Mouse (Mus musculus) right cerebral cortex, postnatal 14 days (tissue): ENCODE data around the gene Nppc.
A peak's percentile ranks its signal among the peaks of the same experiment; 100 is the strongest.

Experiments used
- DNase-seq: peaks from one replicate; pipeline ENCODE4 v3.0.0; 2022

Nppc gene

DNA sequence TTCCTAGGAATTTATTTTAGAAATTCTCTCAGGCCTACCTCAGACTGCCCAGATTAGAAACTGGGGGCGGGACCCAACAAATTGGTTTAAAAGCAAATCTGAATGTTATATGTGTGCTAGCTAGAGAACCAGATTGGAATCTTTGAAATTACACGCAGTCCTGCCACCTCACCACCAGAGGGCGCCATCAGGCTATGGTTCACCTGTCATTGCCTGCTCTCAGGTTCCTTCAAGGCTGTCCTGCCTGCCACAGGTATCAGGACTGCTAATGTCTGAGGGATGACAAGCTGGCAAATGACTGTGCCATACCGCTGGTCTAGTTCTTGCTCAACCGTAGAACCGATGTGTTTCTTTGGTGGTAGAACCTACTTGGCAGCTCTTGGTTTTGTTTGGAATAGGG lies 20.1 kb downstream of the Nppc start:
- DNase-seq = peak; percentile 68

DNA sequence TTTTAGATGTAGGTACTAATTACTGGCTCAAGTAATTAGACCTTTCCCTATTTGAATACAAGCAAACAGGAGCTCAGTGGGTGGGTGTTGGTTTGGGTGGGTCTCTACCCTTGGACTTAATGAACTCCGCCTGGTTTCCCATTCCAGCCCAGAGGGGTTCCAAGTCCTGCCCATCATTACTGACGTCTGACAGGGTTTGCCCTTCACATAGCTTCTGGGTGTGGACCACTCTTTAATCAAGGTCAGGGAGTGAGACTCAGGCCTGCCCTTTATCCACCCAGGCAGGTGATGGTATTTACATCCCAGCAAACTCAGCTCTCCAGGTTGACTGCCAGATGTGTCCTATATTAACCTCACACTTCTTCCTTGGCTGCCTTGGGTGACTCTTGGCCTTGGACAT lies 22.9 kb downstream of the Nppc start:
- DNase-seq = no peak

DNA sequence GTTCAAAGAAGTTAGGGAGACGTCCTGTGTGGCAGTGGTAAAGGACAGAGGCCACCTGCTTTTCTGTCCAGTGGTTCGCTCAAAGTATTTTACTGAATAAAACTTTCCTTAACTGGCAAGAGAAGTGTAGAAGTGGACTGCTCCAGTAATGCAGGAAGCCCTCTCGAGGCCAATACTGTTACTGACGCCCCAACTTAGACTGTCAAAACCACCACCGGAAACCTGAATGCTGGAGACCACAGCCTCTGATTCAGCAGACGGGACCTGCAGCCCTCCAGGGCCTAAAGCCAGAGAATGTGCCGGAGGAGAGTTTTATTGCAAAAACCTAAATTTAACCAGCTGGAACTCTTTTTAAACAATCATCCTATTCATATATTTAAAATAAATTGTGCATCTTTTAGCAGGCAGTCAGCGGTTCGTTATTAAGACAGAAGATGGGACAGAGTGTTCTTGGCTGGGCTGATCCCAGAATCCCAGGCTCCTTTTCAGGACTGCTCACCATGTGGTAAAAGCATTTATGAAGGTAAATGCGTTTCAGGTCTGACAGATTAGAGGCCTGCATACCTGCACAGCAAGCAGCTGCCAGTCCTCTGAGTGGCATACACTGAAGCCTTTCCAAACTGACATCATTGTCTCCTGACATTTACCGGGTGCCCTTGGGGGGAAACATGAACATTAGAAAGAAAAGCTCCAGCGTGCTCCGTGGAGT lies 27.1 kb downstream of the Nppc start:
- no peak for DNase-seq

DNA sequence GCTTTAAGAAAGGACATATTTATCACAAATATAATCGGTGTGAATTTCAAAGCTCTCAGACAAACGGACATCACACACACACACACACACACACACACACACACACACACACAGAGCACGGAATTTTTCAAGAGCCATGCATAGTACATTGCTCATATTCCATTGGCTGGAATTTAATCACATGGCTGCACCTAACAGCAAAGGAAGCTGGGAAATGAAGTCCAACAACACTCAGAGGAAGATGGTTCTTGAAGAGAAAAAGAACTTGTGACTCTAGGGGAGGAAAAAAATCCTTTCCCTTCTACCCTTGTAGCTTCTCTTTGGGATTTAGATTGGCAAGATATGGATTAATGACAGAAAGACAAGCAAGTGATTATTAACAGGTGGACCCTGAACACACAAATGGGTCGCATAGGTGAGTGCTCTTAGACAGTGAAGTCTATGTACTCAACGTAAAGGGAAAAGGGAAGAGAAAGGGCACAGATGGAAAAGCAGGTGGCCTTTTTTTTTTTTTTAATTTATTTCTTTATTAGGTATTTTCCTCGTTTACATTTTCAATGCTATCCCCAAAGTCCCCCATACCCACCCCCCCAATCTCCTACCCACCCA lies 35.5 kb downstream of the Nppc start:
- no peak for DNase-seq

DNA sequence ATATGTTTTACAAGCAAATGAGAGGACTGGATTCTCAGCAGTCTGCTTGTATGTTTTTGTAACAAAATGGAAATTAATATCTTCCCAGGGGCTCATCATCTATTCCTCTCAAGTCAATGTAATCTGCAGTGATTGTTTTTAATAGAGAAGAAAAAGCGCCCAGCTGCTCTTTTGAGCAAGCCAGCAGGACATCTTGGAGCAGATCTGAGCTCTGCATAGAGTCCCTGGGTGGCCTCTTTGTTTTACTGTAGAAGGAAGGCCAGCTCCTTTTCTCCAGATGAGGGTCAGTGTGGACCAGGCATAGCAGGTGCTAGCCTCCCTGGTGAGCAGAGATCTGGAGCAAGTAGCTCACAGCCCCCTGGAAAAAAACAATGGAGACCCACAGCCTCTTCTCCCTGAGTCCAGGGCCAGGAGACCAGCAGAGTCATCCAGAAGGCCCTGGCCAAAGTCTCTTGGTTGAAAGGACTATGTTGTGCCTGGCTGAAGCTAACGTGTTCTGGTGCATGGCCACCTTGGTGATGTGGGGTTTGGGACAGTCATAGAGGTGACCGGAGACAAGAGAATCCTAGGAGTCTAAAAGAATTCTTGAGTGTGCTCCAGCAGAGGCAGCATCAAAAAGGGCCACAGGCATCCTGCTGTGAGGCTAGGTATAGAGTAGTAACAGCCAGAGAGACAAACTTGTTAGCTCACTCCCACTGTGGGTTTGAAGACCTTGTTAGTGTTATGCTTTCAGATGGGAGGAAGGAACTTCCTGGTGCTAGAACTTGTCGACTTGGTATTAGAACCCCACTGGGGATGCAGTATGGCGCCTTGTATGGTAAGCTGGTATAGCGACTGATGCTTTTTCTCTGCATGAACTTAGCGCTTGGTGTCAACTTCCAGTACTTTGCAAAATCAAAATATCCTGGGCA lies 36.3 kb downstream of the Nppc start:
- no peak for DNase-seq

DNA sequence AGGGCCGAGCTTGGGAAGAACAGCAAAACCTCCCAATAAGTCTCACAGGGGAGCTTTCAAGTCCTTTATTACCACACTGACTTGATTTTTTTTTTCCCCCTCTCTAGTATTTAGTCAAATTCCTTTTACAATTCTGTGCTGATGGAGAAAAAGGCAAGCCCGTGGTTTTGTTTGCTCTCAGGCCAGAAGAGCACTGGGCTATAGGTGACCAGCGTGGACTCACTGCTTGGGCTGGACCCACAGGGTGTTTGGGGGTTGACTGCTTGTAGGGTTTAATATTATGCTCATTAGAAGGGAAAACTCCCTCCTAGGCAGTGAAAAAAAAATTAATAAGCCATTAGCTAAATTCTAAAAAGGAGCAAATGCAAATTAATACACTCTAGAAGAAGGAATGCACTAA lies 36.9 kb downstream of the Nppc start:
- no peak for DNase-seq

DNA sequence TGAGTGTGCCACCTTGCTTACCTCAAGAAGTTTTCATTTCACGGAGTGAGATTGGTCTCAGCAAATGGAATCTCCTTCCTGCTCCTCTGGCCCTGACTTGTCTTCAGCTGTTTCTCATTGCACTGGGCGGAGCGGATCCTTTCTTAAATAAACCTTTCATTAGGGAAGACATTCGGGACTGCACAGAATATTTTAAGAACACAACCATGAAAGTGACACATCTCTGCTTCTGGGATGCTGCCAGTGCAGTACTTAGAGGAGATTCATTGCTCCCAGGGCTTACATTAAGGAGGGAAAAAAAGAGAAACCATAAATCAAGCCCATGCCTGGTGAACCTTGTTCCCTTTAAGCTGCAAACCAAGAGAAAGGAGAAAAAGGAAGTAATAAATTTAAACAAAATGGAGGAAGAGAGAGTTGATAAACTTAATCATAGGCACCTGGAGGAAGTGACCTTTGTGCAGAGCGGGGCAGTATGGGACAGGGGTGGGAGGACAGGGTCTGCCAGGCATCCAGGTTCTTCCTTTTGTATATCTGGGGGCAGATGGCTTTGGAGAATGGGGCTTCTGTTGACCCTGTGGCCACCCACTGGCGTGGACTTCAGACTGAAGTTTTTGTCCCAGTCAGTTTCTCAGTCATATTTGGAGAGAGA lies 37.5 kb downstream of the Nppc start:
- DNase-seq = no peak

DNA sequence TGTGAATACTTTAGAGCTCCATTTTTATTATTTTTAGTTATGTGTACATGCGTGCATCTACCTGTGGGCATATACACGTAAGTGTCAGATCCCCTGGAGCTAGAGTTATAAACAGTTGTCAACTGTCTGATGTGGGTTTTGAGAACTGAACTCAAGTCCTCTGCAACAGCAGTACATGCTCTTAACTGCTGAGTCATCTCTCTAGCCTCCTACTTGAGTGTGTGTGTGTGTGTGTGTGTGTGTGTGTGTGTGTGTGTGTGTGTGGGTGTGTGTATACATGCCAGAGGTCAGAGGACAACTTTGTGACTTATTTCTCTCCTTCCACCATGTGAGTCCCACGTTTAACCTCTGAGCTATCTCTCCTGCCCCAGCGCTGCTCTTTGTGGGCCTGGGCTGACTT lies 39.8 kb downstream of the Nppc start:
- no peak for DNase-seq

DNA sequence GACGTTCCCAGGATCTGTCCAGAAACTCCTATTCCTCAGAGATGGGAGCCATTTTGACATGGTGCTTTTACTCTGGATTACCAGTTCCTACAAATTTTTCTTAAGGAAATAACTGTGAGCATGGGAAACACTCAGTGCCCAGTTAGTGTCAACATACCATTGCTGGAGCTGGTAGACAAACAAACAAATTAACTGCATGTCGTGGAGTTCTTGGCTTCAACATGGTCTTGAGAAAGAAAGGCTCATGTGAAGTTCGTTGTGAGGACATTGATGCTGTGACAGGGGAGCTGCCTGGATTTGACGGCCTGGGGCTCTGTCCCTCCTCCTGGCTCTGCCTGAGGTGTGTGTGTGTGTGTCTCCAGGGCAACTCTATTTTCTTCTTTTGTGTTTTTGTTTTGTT lies 40.4 kb downstream of the Nppc start:
- DNase-seq = no peak

DNA sequence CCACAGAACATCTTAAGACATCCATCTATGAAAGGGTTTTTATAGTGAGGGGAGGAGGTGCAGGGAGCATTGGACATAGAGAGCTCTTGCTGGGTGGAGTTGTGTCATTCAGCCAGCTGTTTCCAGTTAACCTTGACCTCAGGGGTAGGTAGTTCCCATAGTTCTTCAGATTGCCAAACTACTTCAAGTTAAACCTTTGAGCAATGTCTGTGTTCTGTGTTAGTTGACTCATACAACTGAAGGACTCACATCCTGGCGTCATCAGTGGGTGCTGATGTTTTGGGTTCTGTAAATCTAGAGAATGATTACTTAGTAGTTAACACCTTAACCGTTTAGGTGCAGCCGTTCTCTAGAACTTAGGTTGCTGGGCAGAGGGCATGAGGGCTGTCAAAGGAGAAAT lies 42.1 kb downstream of the Nppc start:
- DNase-seq = no peak

DNA sequence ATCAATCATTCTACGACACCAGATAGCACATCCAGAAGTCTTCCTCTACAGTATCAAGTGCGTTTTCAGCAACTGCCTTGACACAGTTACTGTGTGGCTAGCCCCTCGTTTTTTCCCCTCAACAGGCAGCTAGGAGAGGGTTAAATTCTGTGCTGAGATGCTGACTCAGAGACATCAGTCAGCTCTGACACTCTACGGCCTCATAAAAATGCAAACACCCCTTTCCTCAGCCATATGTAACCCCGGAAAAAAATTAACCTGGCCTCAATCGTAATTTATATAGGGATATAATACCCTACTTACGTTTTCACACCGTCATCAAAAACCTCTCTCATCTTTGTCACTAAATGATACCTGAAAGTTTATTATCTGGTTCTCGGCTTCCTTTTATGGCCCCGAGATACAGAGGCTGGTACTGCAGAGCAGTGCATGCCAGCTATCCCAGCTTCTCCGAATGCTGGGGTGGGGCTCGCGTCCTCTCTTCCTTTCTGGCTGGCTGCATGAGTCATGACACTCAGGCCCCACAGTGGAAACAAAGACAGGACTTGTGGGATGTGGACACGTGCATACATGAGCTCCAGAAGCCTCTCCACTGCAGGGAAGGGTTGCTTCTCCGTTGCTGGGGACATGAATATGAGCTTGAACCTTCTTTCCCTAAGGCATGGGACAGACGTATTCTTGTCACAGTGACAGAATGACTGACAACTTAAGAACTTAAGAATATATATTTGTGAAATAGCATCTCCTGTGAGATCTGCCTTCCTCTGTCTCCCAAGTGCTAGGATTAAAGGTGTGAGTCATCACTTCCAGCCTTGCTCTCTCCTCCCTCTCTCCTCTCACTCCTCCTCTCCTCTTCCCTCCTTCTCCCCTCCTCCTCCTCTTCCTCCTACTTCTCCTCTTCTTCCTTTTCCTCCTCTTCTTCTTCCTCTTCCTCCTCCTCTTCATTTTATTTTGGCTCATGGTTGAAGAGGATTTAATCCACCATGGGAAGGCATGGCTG lies 47.1 kb downstream of the Nppc start:
- no peak for DNase-seq

DNA sequence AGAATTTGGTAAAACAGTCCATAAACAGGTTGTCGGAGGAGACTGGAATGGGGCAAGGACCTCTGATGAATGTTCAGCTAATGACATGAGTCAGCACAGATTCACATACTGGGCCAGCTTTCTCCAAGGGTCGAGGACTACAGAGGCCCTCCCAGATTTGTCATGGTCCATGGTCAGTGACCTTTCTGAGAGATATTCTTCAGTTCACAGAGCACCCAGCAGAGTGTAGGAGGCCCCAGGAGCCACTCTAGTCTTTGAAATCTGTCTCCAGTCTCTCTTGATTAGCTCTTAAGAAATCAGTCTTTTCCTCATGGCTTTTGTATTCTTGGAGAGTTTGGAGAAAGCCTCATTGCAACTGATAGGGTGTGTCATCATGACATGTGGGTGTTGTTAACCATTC lies 48.1 kb downstream of the Nppc start:
- no peak for DNase-seq

DNA sequence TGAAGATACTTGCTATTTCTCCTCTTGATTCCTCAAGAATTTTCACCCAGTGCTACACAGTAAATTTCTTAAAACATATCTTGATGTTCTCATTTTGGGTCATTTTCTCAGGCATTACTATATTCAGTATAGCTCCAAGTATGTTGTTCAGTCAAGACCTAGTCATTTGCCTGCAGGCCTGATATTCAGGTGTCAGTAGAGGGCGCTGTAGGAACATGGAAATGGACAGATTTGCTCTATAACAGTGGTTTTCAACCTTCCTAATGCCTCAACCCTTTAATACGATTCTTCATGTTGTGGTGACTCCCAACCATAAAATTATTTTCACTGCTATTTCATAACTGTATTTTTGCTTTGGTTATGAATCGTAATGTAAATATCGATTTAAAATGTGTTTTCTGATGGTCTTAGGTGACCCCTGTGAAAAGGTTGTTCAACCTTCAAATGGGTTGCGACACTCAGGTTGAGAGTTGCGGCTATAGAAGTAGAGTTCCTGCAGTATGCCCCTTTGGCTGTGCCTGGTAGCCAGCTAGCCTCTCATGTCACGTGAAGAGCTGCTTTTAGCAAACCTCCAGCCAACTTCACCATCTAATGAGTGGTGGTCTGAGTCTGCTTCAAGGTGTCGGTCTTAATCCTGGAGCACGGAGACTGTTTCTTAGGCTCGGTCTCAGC lies 51.8 kb downstream of the Nppc start:
- DNase-seq = peak; percentile 72
